Mouse (Mus musculus) heart, embryonic 13.5 days (tissue): Measurements from ENCODE around the gene Ppm1l. TPM values are rescaled to one million over a fixed set of nuclear protein-coding genes. Genes with fewer than 3 reads are reported as not detected.
A peak's percentile ranks its signal among the peaks of the same experiment; 100 is the strongest.

ENCODE experiments used
- ATAC-seq: fragments of 200-750 bp; cut with Nextera tagmentation; 2 replicates; pipeline ENCODE4 v1.8.0; 2017; ENCODE audit warnings: moderate TSS enrichment; ENCODE audit not compliant: insufficient number of reproducible peaks, low FRiP score, low TSS enrichment; ENCODE audit errors: extremely low read depth
- H3K27ac ChIP-seq: fragments of 300-500 bp; sonication (generic); replicated peaks from 2 replicates; pipeline ENCODE4 v1.5.1; 2015; ENCODE audit warnings: moderate library complexity, mild to moderate bottlenecking, inconsistent platforms
- H3K27me3 ChIP-seq: fragments of 300-500 bp; sonication (generic); replicated peaks from 2 replicates; pipeline ENCODE4 v1.6.1; 2015; ENCODE audit warnings: mild to moderate bottlenecking, inconsistent platforms
- H3K36me3 ChIP-seq: fragments of 300-500 bp; sonication (generic); 2 replicates; pipeline ENCODE4 v1.6.1; 2015; ENCODE audit warnings: mild to moderate bottlenecking, inconsistent platforms
- H3K4me1 ChIP-seq: fragments of 300-500 bp; sonication (generic); 2 replicates; pipeline ENCODE4 v1.6.1; 2015; ENCODE audit warnings: inconsistent platforms
- H3K4me2 ChIP-seq: fragments of 300-500 bp; sonication (generic); 2 replicates; pipeline ENCODE4 v1.6.1; 2015; ENCODE audit warnings: inconsistent platforms, mild to moderate bottlenecking, moderate library complexity
- H3K4me3 ChIP-seq: fragments of 300-500 bp; sonication (generic); 2 replicates; pipeline ENCODE4 v1.5.1; 2015; ENCODE audit warnings: moderate library complexity, mild to moderate bottlenecking, inconsistent platforms
- H3K9ac ChIP-seq: fragments of 300-500 bp; sonication (generic); 2 replicates; pipeline ENCODE4 v1.6.1; 2015; ENCODE audit warnings: inconsistent platforms, mild to moderate bottlenecking, moderate library complexity
- H3K9me3 ChIP-seq: fragments of 300-500 bp; sonication (generic); 2 replicates; pipeline ENCODE4 v1.6.1; 2016; ENCODE audit warnings: inconsistent platforms
- WGBS: fragments of 180-500 bp; shearing (Covaris S2); methylation state at CpG from one replicate; pipeline ENCODE4 v1.1.7; 2015; ENCODE audit warnings: mixed read lengths; 5-methylcytosine and 5-hydroxymethylcytosine counted together
- polyA plus RNA-seq: library from polyadenylated mRNA; unstranded; fragments of >200 nt; fragmentation: Nextera tagmentation; extraction: Ambion mirVana; gene quantifications from 2 replicates; pipeline ENCODE4 v1.2.1, GENCODE M21; 2015

Ppm1l gene
- polyA plus RNA-seq, 1 experiment from 2014 or later, result 7.4 TPM

- Histone ChIP-seq H3K4me3 (no peak overlapping the region), H3K9ac (no peak overlapping the region), H3K27me3 (no peaks in the 10 kb centered on the region), H3K9me3 (no peaks in the 10 kb centered on the region), H3K4me1 (peaks cover 13% of the 10 kb centered on the region), H3K4me2 (no peak overlapping the region), H3K36me3 (no peaks in the 10 kb centered on the region), H3K27ac (no peak overlapping the region)
- ATAC-seq, result no peak
- 20% methylated on average over 4 of the region's 4 CpGs for WGBS
These were observed 185.9 kb downstream of the Ppm1l start for GRCm38 (mm10) chr3:69502527-69502926.

- H3K4me1 ChIP-seq, result peaks cover 13% of the 10 kb centered on the region
- H3K4me2 ChIP-seq, result no peak overlapping the region
- no peaks in the 10 kb centered on the region for H3K9me3 ChIP-seq
- no peaks in the 10 kb centered on the region for H3K27me3 ChIP-seq
- H3K27ac ChIP-seq, result no peak overlapping the region
- WGBS, result 81% methylated on average over 7 of the region's 7 CpGs
- ATAC-seq, result no peak
- H3K4me3 ChIP-seq, result no peak overlapping the region
- no peak overlapping the region for H3K9ac ChIP-seq
- H3K36me3 ChIP-seq, result no peaks in the 10 kb centered on the region
These were observed 188.4 kb downstream of the Ppm1l start for GRCm38 (mm10) chr3:69505090-69505489.

GRCm38 (mm10) chr3:69506352-69506751 is 189.7 kb downstream of the Ppm1l start:
- Histone ChIP-seq H3K9ac (no peak overlapping the region), H3K27ac (no peak overlapping the region), H3K27me3 (no peaks in the 10 kb centered on the region), H3K4me3 (no peak overlapping the region), H3K4me2 (no peak overlapping the region), H3K9me3 (no peaks in the 10 kb centered on the region), H3K4me1 (peaks cover 14% of the 10 kb centered on the region), H3K36me3 (no peaks in the 10 kb centered on the region)
- 82% methylated on average over 4 of the region's 4 CpGs for WGBS
- ATAC-seq, result no peak

- Histone ChIP-seq H3K4me3 (no peak overlapping the region), H3K9me3 (no peaks in the 10 kb centered on the region), H3K27me3 (no peaks in the 10 kb centered on the region), H3K36me3 (no peaks in the 10 kb centered on the region), H3K27ac (no peak overlapping the region), H3K4me1 (peaks cover 9% of the 10 kb centered on the region), H3K4me2 (no peak overlapping the region), H3K9ac (no peak overlapping the region)
- no peak for ATAC-seq
- 71% methylated on average over 3 of the region's 3 CpGs for WGBS
These were observed 192.8 kb downstream of the Ppm1l start for GRCm38 (mm10) chr3:69509411-69509952.

- Histone ChIP-seq H3K4me1 (peaks cover 9% of the 10 kb centered on the region), H3K9me3 (no peaks in the 10 kb centered on the region), H3K4me3 (no peak overlapping the region), H3K9ac (no peak overlapping the region), H3K27ac (no peak overlapping the region), H3K36me3 (no peaks in the 10 kb centered on the region), H3K4me2 (0 out of 2 replicates have a peak overlapping the region, but pooled peaks have one; percentile 13), H3K27me3 (no peaks in the 10 kb centered on the region)
- no peak for ATAC-seq
- WGBS, result 23% methylated on average over 7 of the region's 7 CpGs
These were observed 195.2 kb downstream of the Ppm1l start for GRCm38 (mm10) chr3:69511881-69512280.

- Histone ChIP-seq H3K27me3 (no peaks in the 10 kb centered on the region), H3K27ac (no peak overlapping the region), H3K4me3 (no peak overlapping the region), H3K4me1 (peaks cover 9% of the 10 kb centered on the region), H3K4me2 (no peak overlapping the region), H3K36me3 (no peaks in the 10 kb centered on the region), H3K9me3 (no peaks in the 10 kb centered on the region), H3K9ac (no peak overlapping the region)
- ATAC-seq, result no peak
- 39% methylated on average over 7 of the region's 7 CpGs for WGBS
These were observed 195.7 kb downstream of the Ppm1l start for GRCm38 (mm10) chr3:69512402-69512801.

- H3K27me3 ChIP-seq, result no peaks in the 10 kb centered on the region
- H3K4me1 ChIP-seq, result peaks cover 9% of the 10 kb centered on the region
- no peak overlapping the region for H3K9ac ChIP-seq
- no peak overlapping the region for H3K4me2 ChIP-seq
- WGBS, result 75% methylated on average over 13 of the region's 13 CpGs
- no peak overlapping the region for H3K27ac ChIP-seq
- no peak overlapping the region for H3K4me3 ChIP-seq
- no peaks in the 10 kb centered on the region for H3K36me3 ChIP-seq
- ATAC-seq, result no peak
- no peaks in the 10 kb centered on the region for H3K9me3 ChIP-seq
These were observed 199.2 kb downstream of the Ppm1l start for GRCm38 (mm10) chr3:69515730-69516350.

- Histone ChIP-seq H3K9me3 (no peaks in the 10 kb centered on the region), H3K36me3 (no peaks in the 10 kb centered on the region), H3K9ac (no peak overlapping the region), H3K4me2 (no peak overlapping the region), H3K4me3 (no peak overlapping the region), H3K27ac (no peak overlapping the region), H3K4me1 (0 out of 2 replicates have a peak, but pooled peaks cover under 1% of the 10 kb centered on the region), H3K27me3 (no peaks in the 10 kb centered on the region)
- no peak for ATAC-seq
- 74% methylated on average over 9 of the region's 9 CpGs for WGBS
These were observed 202.5 kb downstream of the Ppm1l start for GRCm38 (mm10) chr3:69519188-69519587.

- H3K9ac ChIP-seq, result no peak overlapping the region
- no peaks in the 10 kb centered on the region for H3K9me3 ChIP-seq
- WGBS, result 83% methylated on average over 21 of the region's 21 CpGs
- no peaks in the 10 kb centered on the region for H3K27me3 ChIP-seq
- H3K4me1 ChIP-seq, result peaks cover 8% of the 10 kb centered on the region; the same call in 1 of the 2 replicates
- no peaks in the 10 kb centered on the region for H3K36me3 ChIP-seq
- ATAC-seq, result no peak
- no peak overlapping the region for H3K4me2 ChIP-seq
- H3K27ac ChIP-seq, result no peak overlapping the region
- no peak overlapping the region for H3K4me3 ChIP-seq
These were observed 203.3 kb downstream of the Ppm1l start for GRCm38 (mm10) chr3:69519789-69520558.

GRCm38 (mm10) chr3:69522270-69522669 is 205.6 kb downstream of the Ppm1l start:
- no peak overlapping the region for H3K27ac ChIP-seq
- no peak overlapping the region for H3K4me3 ChIP-seq
- no peaks in the 10 kb centered on the region for H3K9me3 ChIP-seq
- no peak overlapping the region for H3K9ac ChIP-seq
- WGBS, result 83% methylated on average over 3 of the region's 3 CpGs
- no peaks in the 10 kb centered on the region for H3K27me3 ChIP-seq
- no peak for ATAC-seq
- H3K4me2 ChIP-seq, result no peak overlapping the region
- H3K4me1 ChIP-seq, result peaks cover 8% of the 10 kb centered on the region; the same call in 1 of the 2 replicates
- no peaks in the 10 kb centered on the region for H3K36me3 ChIP-seq

GRCm38 (mm10) chr3:69524356-69525071 is 207.9 kb downstream of the Ppm1l start:
- no peaks in the 10 kb centered on the region for H3K9me3 ChIP-seq
- H3K4me2 ChIP-seq, result no peak overlapping the region
- no peak overlapping the region for H3K9ac ChIP-seq
- peaks cover 8% of the 10 kb centered on the region; the same call in 1 of the 2 replicates for H3K4me1 ChIP-seq
- H3K27ac ChIP-seq, result no peak overlapping the region
- no peaks in the 10 kb centered on the region for H3K36me3 ChIP-seq
- H3K27me3 ChIP-seq, result no peaks in the 10 kb centered on the region
- no peak overlapping the region for H3K4me3 ChIP-seq
- no peak for ATAC-seq
- 62% methylated on average over 8 of the region's 8 CpGs for WGBS
